Mouse (Mus musculus) embryonic fibroblast, embryonic 13.5 days (primary cell): ENCODE data around the gene Pgls. TPM values are rescaled to one million over a fixed set of nuclear protein-coding genes. Genes with fewer than 3 reads are reported as not detected.

Source experiments
- H3K27ac ChIP-seq: 2 replicates; pipeline ENCODE4 v1.5.1; 2012; ENCODE audit warnings: low read length, control low read depth, inconsistent platforms; ENCODE audit not compliant: insufficient read depth
- H3K4me1 ChIP-seq: 2 replicates; pipeline ENCODE4 v1.6.1; 2011; ENCODE audit warnings: low read length; ENCODE audit not compliant: control insufficient read depth, insufficient read depth
- H3K4me3 ChIP-seq: 2 replicates; pipeline ENCODE4 v1.5.1; 2011; ENCODE audit warnings: mild to moderate bottlenecking, control low read depth, low read length; ENCODE audit not compliant: insufficient read depth
- CTCF ChIP-seq: IDR thresholded peaks from 2 replicates; pipeline ENCODE4 v1.5.1; 2011; ENCODE audit warnings: mild to moderate bottlenecking, control low read depth, low read length, moderate library complexity, borderline replicate concordance; ENCODE audit not compliant: insufficient read depth
- POLR2A ChIP-seq: IDR thresholded peaks from 2 replicates; pipeline ENCODE4 v1.6.1; 2011; ENCODE audit warnings: low read depth, mild to moderate bottlenecking, control low read depth, low read length, moderate library complexity
- polyA plus RNA-seq: library from polyadenylated mRNA; stranded (reverse); fragments of >200 nt; gene quantifications from 2 replicates; pipeline ENCODE4 v1.2.4, GENCODE M21; 2011; ENCODE audit warnings: low read depth; ENCODE audit not compliant: missing spikeins, insufficient read length

Gene Pgls
- polyA plus RNA-seq, 1 experiment, result 86.0 TPM

DNA sequence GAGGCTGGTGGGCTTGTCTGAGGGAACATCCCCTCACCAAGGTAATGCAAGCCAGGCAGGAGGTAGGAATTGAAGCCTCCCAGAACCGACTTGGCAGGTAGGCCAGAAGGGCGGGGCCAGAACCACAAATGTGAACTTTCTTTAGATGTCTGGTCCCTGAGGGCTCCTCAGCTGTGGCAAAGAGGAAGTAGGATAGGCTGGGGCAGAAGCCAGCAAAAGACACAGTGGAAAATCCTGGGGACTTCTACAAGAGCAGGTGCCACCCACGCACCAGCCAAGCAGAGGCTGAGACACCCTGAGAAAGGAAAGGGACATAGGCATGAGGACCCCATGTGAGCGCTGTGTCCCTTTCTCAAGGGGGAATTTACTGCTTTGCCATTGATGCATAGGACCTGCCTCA, 4.8 kb downstream of the Pgls start:
- TF ChIP-seq POLR2A (peak; percentile 14; the same call in 1 of the 2 replicates), CTCF (no peak)
- Histone ChIP-seq H3K4me3 (no peak overlapping the region), H3K4me1 (peaks cover 5% of the 10 kb centered on the region), H3K27ac (no peak overlapping the region)

DNA sequence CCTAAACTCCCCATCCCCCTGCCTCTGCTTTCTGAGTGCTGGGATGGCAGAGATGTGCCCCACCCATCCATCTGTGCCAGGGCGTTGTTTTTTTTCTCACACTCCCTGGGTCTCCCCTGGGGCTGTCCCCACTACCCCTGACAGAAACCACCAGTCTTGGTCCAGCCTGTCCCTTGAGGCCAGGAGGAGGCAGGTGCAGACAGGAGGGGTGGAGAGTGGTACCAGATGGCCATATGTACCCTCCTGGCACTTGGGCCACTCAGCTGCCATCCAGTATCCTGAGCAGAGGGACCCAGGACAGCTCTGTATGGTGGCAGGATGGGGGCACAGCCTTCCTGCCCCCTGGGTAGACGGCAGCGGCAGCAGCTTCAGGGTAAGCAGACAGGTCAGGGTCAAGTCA, 5.5 kb downstream of the Pgls start, which contains the start of gene Fam129c:
Fam129c (plus strand) TSS at position 198 of the 400 bp plus-strand sequence.
- no peak within 1 kb of the TSS for H3K27ac ChIP-seq
- no peak for TF ChIP-seq POLR2A
- no peak for TF ChIP-seq CTCF
- H3K4me1 ChIP-seq, result peaks cover 5% of the 10 kb centered on the region
- H3K4me3 ChIP-seq, result no peak within 1 kb of the TSS

DNA sequence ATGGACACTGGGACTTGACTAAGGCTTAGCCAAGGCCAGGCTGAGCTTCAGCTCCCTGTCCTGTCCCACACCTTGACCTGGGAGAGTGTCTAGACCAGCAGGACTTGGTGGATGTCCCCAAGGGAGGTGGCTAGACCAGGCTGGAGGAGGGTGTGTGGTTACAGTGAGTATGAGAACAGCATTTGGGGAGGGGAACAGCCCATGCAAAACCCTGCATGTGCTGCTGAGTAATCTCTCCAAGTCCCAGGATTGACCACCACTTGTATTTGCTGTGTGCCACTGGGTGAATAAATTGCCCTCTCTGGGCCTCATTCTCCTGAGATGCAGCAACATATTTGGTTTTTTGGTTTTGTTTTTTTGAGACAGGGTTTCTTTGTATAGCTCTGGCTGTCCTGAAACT, 6.4 kb downstream of the Pgls start:
- no peak overlapping the region for H3K4me3 ChIP-seq
- no peak overlapping the region for H3K27ac ChIP-seq
- no peak for TF ChIP-seq POLR2A
- no peak for TF ChIP-seq CTCF
- H3K4me1 ChIP-seq, result no peaks in the 10 kb centered on the region

DNA sequence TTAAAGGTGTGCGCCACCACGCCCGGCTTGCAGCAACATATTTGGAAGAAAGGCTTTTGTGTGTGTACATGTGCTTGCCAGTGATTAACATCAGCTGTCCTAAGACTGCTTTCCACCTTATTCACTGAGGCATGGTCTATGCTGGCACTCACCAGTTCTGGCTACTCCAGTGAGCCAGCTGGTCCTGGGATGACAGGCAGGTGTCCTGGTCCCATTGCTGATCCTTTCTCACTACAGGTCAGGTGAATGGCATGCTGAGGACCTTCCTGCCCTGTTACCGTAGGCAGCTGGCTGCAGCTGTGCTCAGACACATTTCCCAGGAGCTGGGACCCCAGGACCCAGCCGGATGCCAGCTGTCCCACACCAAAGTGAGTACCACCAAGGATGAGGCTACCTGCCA, 6.9 kb downstream of the Pgls start:
- no peaks in the 10 kb centered on the region for H3K4me1 ChIP-seq
- H3K4me3 ChIP-seq, result no peak overlapping the region
- no peak for TF ChIP-seq CTCF
- TF ChIP-seq POLR2A, result no peak
- no peak overlapping the region for H3K27ac ChIP-seq

GRCm38 (mm10) chr8:71601939-71602665, 10.1 kb downstream of the Pgls start:
- H3K4me1 ChIP-seq, result no peaks in the 10 kb centered on the region
- no peak overlapping the region for H3K4me3 ChIP-seq
- TF ChIP-seq POLR2A (no peak), CTCF (no peak)
- H3K27ac ChIP-seq, result no peak overlapping the region

- no peak overlapping the region for H3K4me3 ChIP-seq
- H3K27ac ChIP-seq, result no peak overlapping the region
- TF ChIP-seq POLR2A, result no peak
- no peak for TF ChIP-seq CTCF
- H3K4me1 ChIP-seq, result no peaks in the 10 kb centered on the region
Measured at GRCm38 (mm10) chr8:71602666-71603334, 10.8 kb downstream of the Pgls start.

GRCm38 (mm10) chr8:71604021-71604420, 12.0 kb downstream of the Pgls start:
- no peak for TF ChIP-seq POLR2A
- no peak for TF ChIP-seq CTCF
- H3K27ac ChIP-seq, result no peak overlapping the region
- H3K4me1 ChIP-seq, result no peaks in the 10 kb centered on the region
- no peak overlapping the region for H3K4me3 ChIP-seq

DNA sequence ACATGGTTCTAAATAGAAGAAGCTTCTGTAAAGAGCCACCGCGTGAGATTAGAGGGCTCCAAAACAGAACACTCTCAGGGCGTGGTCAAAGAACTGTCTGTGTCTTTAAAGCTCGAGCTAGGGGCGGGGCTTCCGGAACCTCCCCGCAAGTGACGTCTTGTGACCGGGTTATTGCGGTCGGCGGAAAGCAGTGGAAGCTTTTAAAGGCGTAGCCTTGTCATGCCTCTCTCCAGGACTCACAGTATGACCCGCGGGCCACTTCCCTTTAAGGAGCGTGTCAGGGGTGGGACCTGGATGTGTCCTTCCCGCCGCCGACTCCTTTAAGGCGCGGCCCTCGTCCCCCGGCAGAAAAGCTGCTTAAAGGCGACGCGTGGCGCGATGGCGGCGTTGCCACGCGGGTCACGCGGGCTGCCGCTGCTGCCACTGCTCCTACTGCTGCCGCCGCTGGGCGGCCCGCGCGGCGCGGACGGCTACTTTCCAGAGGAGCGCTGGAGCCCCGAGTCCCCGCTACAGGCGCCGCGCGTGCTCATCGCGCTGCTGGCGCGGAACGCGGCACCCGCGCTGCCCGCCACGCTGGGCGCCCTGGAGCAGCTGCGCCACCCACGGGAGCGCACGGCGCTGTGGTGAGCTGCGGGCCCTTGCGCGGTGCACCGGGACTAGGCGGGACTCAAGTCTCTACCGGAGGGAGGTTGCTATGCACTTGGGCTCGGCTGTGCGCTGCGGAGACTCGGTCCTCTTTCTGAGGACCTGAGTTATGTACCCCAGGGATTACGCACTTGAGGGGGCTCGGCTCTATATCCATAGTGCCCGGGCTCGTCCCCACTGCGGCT, 19.1 kb downstream of the Pgls start, which contains the start of gene Colgalt1:
Colgalt1 (plus strand) TSS at position 177 of the 830 bp plus-strand sequence.
- peak within 1 kb of the TSS; percentile 28; the same call in 1 of the 2 replicates for H3K27ac ChIP-seq
- TF ChIP-seq CTCF (no peak), POLR2A (peak; percentile 73)
- peak within 1 kb of the TSS; percentile 87 for H3K4me3 ChIP-seq
- H3K4me1 ChIP-seq, result peaks cover 3% of the 10 kb centered on the region; the same call in 1 of the 2 replicates

DNA sequence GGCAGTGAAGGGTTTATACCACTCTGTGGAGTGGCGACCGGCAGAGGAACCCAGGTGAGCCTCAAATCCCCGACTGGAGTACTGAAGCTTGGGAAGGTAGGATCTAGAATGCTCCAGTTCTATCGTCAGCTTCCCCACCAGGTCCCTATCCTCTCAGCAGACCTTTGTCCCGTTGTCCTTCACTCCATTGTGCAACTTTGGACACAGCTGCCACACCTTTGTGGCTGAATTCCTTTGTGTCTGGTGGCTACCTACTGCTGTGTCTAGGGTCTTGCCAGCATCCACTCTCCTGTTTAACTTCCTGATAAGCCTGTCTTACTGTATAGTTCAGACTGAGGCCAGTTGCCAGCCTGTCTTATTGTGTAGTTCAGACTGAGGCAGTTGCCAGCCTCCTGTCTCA, 20.2 kb downstream of the Pgls start:
- Histone ChIP-seq H3K4me3 (peak overlapping the region; percentile 87), H3K4me1 (peaks cover 3% of the 10 kb centered on the region; the same call in 1 of the 2 replicates), H3K27ac (no peak overlapping the region)
- TF ChIP-seq CTCF (no peak), POLR2A (no peak)

DNA sequence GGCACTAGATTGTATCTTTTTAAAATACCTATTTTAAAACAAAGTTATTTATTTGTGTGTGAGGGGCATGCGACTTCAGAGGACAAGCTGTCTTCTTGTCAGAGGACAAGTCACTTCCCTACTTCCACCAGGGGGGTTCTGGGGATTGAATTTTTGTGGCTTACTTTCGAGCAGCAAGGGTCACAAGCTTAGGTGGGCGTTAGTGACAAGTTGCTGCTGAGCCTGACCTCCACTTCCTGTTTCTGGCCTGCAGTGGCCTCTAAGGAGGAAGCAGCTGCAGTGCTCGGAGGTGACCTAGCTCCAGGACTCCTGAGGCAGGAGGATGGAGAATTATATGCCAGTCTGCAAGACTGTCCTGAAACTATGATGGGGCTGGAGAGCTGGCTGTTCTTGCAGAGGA, 21.4 kb downstream of the Pgls start:
- Histone ChIP-seq H3K4me3 (no peak overlapping the region), H3K27ac (no peak overlapping the region), H3K4me1 (peaks cover 3% of the 10 kb centered on the region; the same call in 1 of the 2 replicates)
- TF ChIP-seq POLR2A (no peak), CTCF (no peak)
